Mouse (Mus musculus): ENCODE results near the gene Rasal2. TPM values are rescaled to one million over a fixed set of nuclear protein-coding genes. Genes with fewer than 3 reads are reported as not detected.

Rasal2 gene
- polyA plus RNA-seq, 1 experiment from 2014 or later = 4.0 TPM

GRCm38 (mm10) chr1:157092140-157092539 lies 320.3 kb downstream of the Rasal2 start:
- Histone ChIP-seq H3K27ac (ENCODE audit: low read length) (no peak overlapping the region), H3K4me2 (ENCODE audit: low read depth, low read length) (no peak overlapping the region), H3K36me3 (ENCODE audit: control insufficient read depth, insufficient read depth, low read length) (no peaks in the 10 kb centered on the region), H3K9me3 (ENCODE audit: control insufficient read depth, low read length) (no peaks in the 10 kb centered on the region), H3K4me1 (ENCODE audit: control insufficient read depth, insufficient read depth, low read length) (no peaks in the 10 kb centered on the region), H3K4me3 (ENCODE audit: low read length) (no peak overlapping the region), H3K9ac (ENCODE audit: low read depth, low read length) (no peak overlapping the region), H3K27me3 (replicated peaks; ENCODE audit: control insufficient read depth, insufficient read depth, low read length) (no peaks in the 10 kb centered on the region)
- 65% methylated on average over 4 of the region's 4 CpGs for whole genome bisulfite sequencing
- ATAC-seq = no peak

DNA sequence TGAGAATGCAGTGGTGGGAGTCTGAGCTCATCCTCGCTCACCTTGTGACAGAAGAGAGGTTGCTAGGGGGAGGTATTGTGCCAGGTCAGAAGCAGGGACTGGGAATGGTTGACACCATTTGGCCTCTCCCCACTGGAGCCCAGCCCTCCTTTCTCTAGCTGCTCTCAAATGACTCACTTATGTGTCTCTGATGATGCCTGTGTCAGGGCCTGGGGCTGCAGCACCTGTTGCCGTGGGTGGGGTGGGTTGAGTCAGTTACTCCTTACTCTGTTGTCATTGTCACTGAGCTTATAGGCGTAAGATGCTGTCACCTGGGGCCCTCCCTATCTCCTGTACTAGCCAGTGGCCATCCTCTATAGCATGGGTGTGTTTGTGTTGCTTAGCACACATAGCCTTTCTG lies 321.6 kb downstream of the Rasal2 start:
- no peak for ATAC-seq
- no peaks in the 10 kb centered on the region for H3K9me3 ChIP-seq (ENCODE audit: control insufficient read depth, low read length)
- H3K4me3 ChIP-seq (ENCODE audit: low read length) = no peak overlapping the region
- H3K36me3 ChIP-seq (ENCODE audit: control insufficient read depth, insufficient read depth, low read length) = no peaks in the 10 kb centered on the region
- 72% methylated on average over 3 of the region's 3 CpGs for whole genome bisulfite sequencing
- H3K27ac ChIP-seq (ENCODE audit: low read length) = no peak overlapping the region
- H3K27me3 ChIP-seq (replicated peaks; ENCODE audit: control insufficient read depth, insufficient read depth, low read length) = no peaks in the 10 kb centered on the region
- H3K4me1 ChIP-seq (ENCODE audit: control insufficient read depth, insufficient read depth, low read length) = peaks cover 3% of the 10 kb centered on the region; the same call in 1 of the 2 replicates
- no peak overlapping the region for H3K4me2 ChIP-seq (ENCODE audit: low read depth, low read length)
- no peak overlapping the region for H3K9ac ChIP-seq (ENCODE audit: low read depth, low read length)

GRCm38 (mm10) chr1:157086097-157086994 lies 326.0 kb downstream of the Rasal2 start:
- H3K9ac ChIP-seq (ENCODE audit: low read depth, low read length) = peak overlapping the region; percentile 62
- 8% methylated on average over 25 of the region's 25 CpGs for WGBS

More at GRCm38 (mm10) chr1:157086097-157086994, 326.0 kb downstream of the Rasal2 start:
- peak; percentile 73 for ATAC-seq
- no peaks in the 10 kb centered on the region for H3K27me3 ChIP-seq (replicated peaks; ENCODE audit: control insufficient read depth, insufficient read depth, low read length)
- H3K36me3 ChIP-seq (ENCODE audit: control insufficient read depth, insufficient read depth, low read length) = no peaks in the 10 kb centered on the region
- no peaks in the 10 kb centered on the region for H3K9me3 ChIP-seq (ENCODE audit: control insufficient read depth, low read length)
- H3K4me2 ChIP-seq (ENCODE audit: low read depth, low read length) = peak overlapping the region; percentile 70
- H3K27ac ChIP-seq (ENCODE audit: low read length) = no peak overlapping the region
- peak overlapping the region; percentile 50 for H3K4me3 ChIP-seq (ENCODE audit: low read length)
- peaks cover 3% of the 10 kb centered on the region; the same call in 1 of the 2 replicates for H3K4me1 ChIP-seq (ENCODE audit: control insufficient read depth, insufficient read depth, low read length)

Other genes starting within 250 kb of the Rasal2 start
- 12.7 and 13.1 TPM in 2 replicates for gene Cryzl2, start 46.0 kb upstream of the Rasal2 start, polyA plus RNA-seq (2015; fragmentation: Nextera tagmentation; extraction: Ambion mirVana)
- gene Sec16b, start 94.1 kb upstream of the Rasal2 start, polyA plus RNA-seq (2015; fragmentation: Nextera tagmentation; extraction: Ambion mirVana) = 17.5 and 22.7 TPM in 2 replicates

Data from intestine, embryonic 16.5 days (tissue).